Mouse (Mus musculus): ENCODE data around the gene Svop.

Gene Svop

GRCm38 (mm10) chr5:114041327-114041930, 49.9 kb downstream of the Svop start:
- POLR2A ChIA-PET = interaction anchor here in 3 of 4 experiments (0.6 to 1.8 kb wide), 25 partner anchors 9 to 761 kb away, joined by 3 to 9 read pairs (median 3); partner anchors contain the start of genes Alkbh2 (in 1 of the 3) and Ung (in 1 of the 3)
- CTCF ChIA-PET = interaction anchor here (0.5 to 2.3 kb wide), 22 partner anchors 9 to 619 kb away, joined by 3 to 16 read pairs (median 3); partner anchors contain the start of gene Ung (in 1 of the 4)

GRCm38 (mm10) chr5:114040911-114041310, 50.5 kb downstream of the Svop start:
- ChIA-PET POLR2A (interaction anchor here in 3 of 4 experiments (0.6 to 1.8 kb wide), 21 partner anchors 9 to 761 kb away, joined by 3 to 9 read pairs (median 4); partner anchors contain the start of genes Alkbh2 (in 1 of the 3) and Ung (in 1 of the 3)), CTCF (interaction anchor here (0.6 to 2.3 kb wide), 19 partner anchors 9 to 268 kb away, joined by 3 to 16 read pairs (median 4); partner anchors contain the start of gene Ung (in 1 of the 4))

- ChIA-PET POLR2A (interaction anchor here in 3 of 4 experiments (0.6 to 1.8 kb wide), 8 partner anchors 8 to 89 kb away, joined by 3 to 6 read pairs (median 4); partner anchors contain the start of gene Ung (in 1 of the 3)), CTCF (interaction anchor here in 3 of 4 experiments (0.6 to 2.3 kb wide), 7 partner anchors 9 to 98 kb away, joined by 3 to 16 read pairs (median 5); no protein-coding TSS in a partner anchor)
These were observed 50.9 kb downstream of the Svop start for GRCm38 (mm10) chr5:114040508-114040907.

GRCm38 (mm10) chr5:114035111-114035510, 56.3 kb downstream of the Svop start:
- CTCF ChIA-PET = no interaction called here
- POLR2A ChIA-PET = no interaction called here

- ChIA-PET CTCF (interaction anchor here in 1 of 4 experiments (1.1 kb wide), 1 partner anchor 18 kb away, joined by 3 read pairs; no protein-coding TSS in a partner anchor), POLR2A (interaction anchor here in 1 of 4 experiments (0.8 kb wide), 1 partner anchor 190 kb away, joined by 3 read pairs; no protein-coding TSS in a partner anchor)
These were observed 57.0 kb downstream of the Svop start for GRCm38 (mm10) chr5:114034393-114034792.

GRCm38 (mm10) chr5:114032161-114032763, 59.1 kb downstream of the Svop start:
- POLR2A ChIA-PET = interaction anchor here in 3 of 4 experiments (0.6 to 4.0 kb wide), 21 partner anchors 9 to 178 kb away, joined by 3 to 15 read pairs (median 5); partner anchors contain the start of gene Svop (in 1 of the 3)

GRCm38 (mm10) chr5:114030652-114031051, 60.7 kb downstream of the Svop start:
- CTCF ChIA-PET = interaction anchor here (0.5 to 2.9 kb wide), 13 partner anchors 11 to 804 kb away, joined by 3 to 14 read pairs (median 4); partner anchors contain the start of gene Tmem211 (in 1 of the 4)
- POLR2A ChIA-PET = interaction anchor here (0.6 to 4.0 kb wide), 22 partner anchors 11 to 372 kb away, joined by 3 to 15 read pairs (median 4); partner anchors contain the start of gene Ssh1 (in 1 of the 4)

More at GRCm38 (mm10) chr5:114032161-114032763, 59.1 kb downstream of the Svop start:
- CTCF ChIA-PET = interaction anchor here (0.8 to 2.9 kb wide), 9 partner anchors 9 to 90 kb away, joined by 3 to 14 read pairs (median 5); no protein-coding TSS in a partner anchor

GRCm38 (mm10) chr5:114028111-114028510, 63.3 kb downstream of the Svop start:
- ChIA-PET CTCF (interaction anchor here in 2 of 4 experiments (0.6 to 2.0 kb wide), 3 partner anchors 9 to 1877 kb away, joined by 3 to 5 read pairs (median 3); no protein-coding TSS in a partner anchor), POLR2A (interaction anchor here in 2 of 4 experiments (0.6 to 4.0 kb wide), 4 partner anchors 10 to 119 kb away, joined by 3 to 15 read pairs (median 4); no protein-coding TSS in a partner anchor)

- ChIA-PET POLR2A (interaction anchor here in 1 of 4 experiments (0.6 to 2.0 kb wide), 2 partner anchors 10 to 120 kb away, joined by 3 to 5 read pairs; no protein-coding TSS in a partner anchor), CTCF (interaction anchor here in 2 of 4 experiments (0.6 to 1.0 kb wide), 2 partner anchors 10 to 1877 kb away, joined by 3 read pairs; no protein-coding TSS in a partner anchor)
These were observed 64.0 kb downstream of the Svop start for GRCm38 (mm10) chr5:114027217-114027944.

GRCm38 (mm10) chr5:114024885-114025284, 66.5 kb downstream of the Svop start:
- ChIA-PET POLR2A (interaction anchor here in 1 of 4 experiments (0.6 kb wide), 1 partner anchor 138 kb away, joined by 7 read pairs; no protein-coding TSS in a partner anchor), CTCF (interaction anchor here in 2 of 4 experiments (1.2 to 1.3 kb wide), 2 partner anchors 27 to 68 kb away, joined by 3 read pairs; no protein-coding TSS in a partner anchor)

GRCm38 (mm10) chr5:114024390-114024789, 67.0 kb downstream of the Svop start:
- ChIA-PET POLR2A (interaction anchor here in 2 of 4 experiments (0.6 to 1.0 kb wide), 3 partner anchors 15 to 548 kb away, joined by 3 to 7 read pairs (median 3); no protein-coding TSS in a partner anchor), CTCF (interaction anchor here in 2 of 4 experiments (1.2 to 1.3 kb wide), 2 partner anchors 28 to 68 kb away, joined by 3 read pairs; no protein-coding TSS in a partner anchor)

- ChIA-PET CTCF (interaction anchor here in 2 of 4 experiments (0.6 to 1.4 kb wide), 6 partner anchors 32 to 365 kb away, joined by 3 to 4 read pairs (median 3); partner anchors contain the start of gene Kctd10 (in 1 of the 2)), POLR2A (interaction anchor here in 3 of 4 experiments (0.9 to 1.5 kb wide), 4 partner anchors 10 to 120 kb away, joined by 3 to 5 read pairs (median 3); no protein-coding TSS in a partner anchor)
These were observed 76.2 kb downstream of the Svop start for GRCm38 (mm10) chr5:114015121-114015520.

- POLR2A ChIA-PET = interaction anchor here in 2 of 4 experiments (0.9 to 1.7 kb wide), 5 partner anchors 15 to 51 kb away, joined by 3 to 5 read pairs (median 4); no protein-coding TSS in a partner anchor
These were observed 82.3 kb downstream of the Svop start for GRCm38 (mm10) chr5:114009049-114009448.

GRCm38 (mm10) chr5:114007753-114008453, 83.5 kb downstream of the Svop start:
- POLR2A ChIA-PET = interaction anchor here in 3 of 4 experiments (0.6 to 1.7 kb wide), 8 partner anchors 15 to 52 kb away, joined by 3 to 11 read pairs (median 4); partner anchors contain the start of gene Ssh1 (in 1 of the 3)
- CTCF ChIA-PET = interaction anchor here in 1 of 4 experiments (0.5 kb wide), 1 partner anchor 149 kb away, joined by 4 read pairs; no protein-coding TSS in a partner anchor

More at GRCm38 (mm10) chr5:114009049-114009448, 82.3 kb downstream of the Svop start:
- CTCF ChIA-PET = interaction anchor here in 1 of 4 experiments (0.9 to 1.0 kb wide), 2 partner anchors 53 to 168 kb away, joined by 3 to 4 read pairs; no protein-coding TSS in a partner anchor

- ChIA-PET POLR2A (interaction anchor here in 3 of 4 experiments (0.6 to 1.7 kb wide), 6 partner anchors 14 to 355 kb away, joined by 3 to 4 read pairs (median 4); partner anchors contain the start of gene Ssh1 (in 1 of the 3)), CTCF (no interaction called here)
These were observed 84.4 kb downstream of the Svop start for GRCm38 (mm10) chr5:114006974-114007373.

GRCm38 (mm10) chr5:114005100-114005499, 86.3 kb downstream of the Svop start:
- POLR2A ChIA-PET = interaction anchor here in 2 of 4 experiments (0.9 to 1.7 kb wide), 4 partner anchors 10 to 37 kb away, joined by 3 to 5 read pairs (median 4); no protein-coding TSS in a partner anchor
- CTCF ChIA-PET = interaction anchor here in 1 of 4 experiments (0.6 kb wide), 1 partner anchor 98 kb away, joined by 3 read pairs; no protein-coding TSS in a partner anchor
